16 mouse cellular contexts compared by ENCODE assay signal in genomic region chr1:185823956-185824355, GRCm38 (mm10).
DNase-seq lines count a peak whose midpoint lies in the region; ATAC-seq and TF ChIP-seq lines count a peak whose summit lies in the region.
"Had no signal": no experiment of that assay in that cellular context is flagged by ENCODE, and none has a peak within 500 bp of the region (broad histone marks: within the 10 kb centered on the region; RNA-seq: fewer than 3 reads in every experiment).

No protein-coding gene starts in this region.

- H3K27me3 ChIP-seq in liver, embryonic 12.5 days (replicated peaks), result no peaks in the 10 kb centered on the region
- 0 out of 2 replicates have a peak, but pooled peaks cover 6% of the 10 kb centered on the region for H3K27me3 ChIP-seq in kidney, embryonic 15.5 days
- H3K27me3 ChIP-seq in lung, postnatal 0 days (replicated peaks; ENCODE audit: insufficient read depth, low read length), result no peaks in the 10 kb centered on the region
- H3K27me3 ChIP-seq: embryonic facial prominence, embryonic 12.5 days; megakaryocyte, embryonic 14.5 days; neural tube, embryonic 15.5 days had no signal

- H3K4me2 ChIP-seq in liver, embryonic 12.5 days, result no peak overlapping the region
- no peak overlapping the region for H3K4me2 ChIP-seq in kidney, embryonic 15.5 days
- H3K4me2 ChIP-seq in lung, postnatal 0 days (replicated peaks; ENCODE audit: low read depth, low read length), result no peak overlapping the region
- H3K4me2 ChIP-seq: embryonic facial prominence, embryonic 12.5 days; limb, embryonic 13.5 days; neural tube, embryonic 15.5 days had no signal

- no peak overlapping the region for H3K9ac ChIP-seq in liver, embryonic 12.5 days
- no peak overlapping the region for H3K9ac ChIP-seq in kidney, embryonic 15.5 days
- no peak overlapping the region for H3K9ac ChIP-seq in lung, postnatal 0 days (replicated peaks; ENCODE audit: low read depth)
- H3K9ac ChIP-seq: embryonic facial prominence, embryonic 12.5 days; limb, embryonic 13.5 days; neural tube, embryonic 15.5 days had no signal

- no peaks in the 10 kb centered on the region for H3K4me1 ChIP-seq in liver, embryonic 12.5 days
- H3K4me1 ChIP-seq in kidney, embryonic 15.5 days, result peaks cover 9% of the 10 kb centered on the region
- H3K4me1 ChIP-seq in lung, postnatal 0 days (ENCODE audit: insufficient read depth, low read depth, low read length), result no peaks in the 10 kb centered on the region; the same call in 1 of the 2 replicates
- H3K4me1 ChIP-seq: megakaryocyte, embryonic 14.5 days; neural tube, embryonic 15.5 days had no signal

- peak; percentile 44; the same call in 1 of the 2 replicates for ATAC-seq in liver, embryonic 12.5 days
- peak; percentile 64 for ATAC-seq in kidney, embryonic 15.5 days (replicated peaks; ENCODE audit: low FRiP score)
- no peak for ATAC-seq in lung, postnatal 0 days

- no peak overlapping the region for H3K4me3 ChIP-seq in liver, embryonic 12.5 days
- H3K4me3 ChIP-seq in kidney, embryonic 15.5 days (replicated peaks), result no peak overlapping the region
- H3K4me3 ChIP-seq in lung, postnatal 0 days (ENCODE audit: low read depth, low read length), result no peak overlapping the region
- H3K4me3 ChIP-seq: embryonic facial prominence, embryonic 12.5 days; forebrain, embryonic 10.5 days; heart, embryonic 10.5 days; limb, embryonic 13.5 days; megakaryocyte, embryonic 14.5 days; neural tube, embryonic 15.5 days had no signal

- TF ChIP-seq CTCF in lung, postnatal 0 days (IDR thresholded peaks at IDR 0.05), result no peak

- TF ChIP-seq EP300 in lung, postnatal 0 days (IDR thresholded peaks at IDR 0.05), result no peak

- DNase-seq in cerebellum, postnatal 14 days, result peak; percentile 24 to 25
- no peak for DNase-seq in cerebellum, adult 11-12 months
- DNase-seq in liver, result no peak
- DNase-seq in skeletal muscle tissue, adult 2 months (ENCODE audit: low read depth, low spot score), result peak; percentile 30
- no peak for DNase-seq in lung, postnatal 0 days (ENCODE audit: low spot score)
- no peak for DNase-seq in testis, postnatal 10 days (ENCODE audit: low spot score)
- DNase-seq: cerebellum, adult 9-10 months; heart, postnatal 36 days had no signal

- H3K9me3 ChIP-seq in liver, embryonic 12.5 days (replicated peaks), result no peaks in the 10 kb centered on the region
- H3K9me3 ChIP-seq in kidney, embryonic 15.5 days (replicated peaks), result no peaks in the 10 kb centered on the region
- no peaks in the 10 kb centered on the region for H3K9me3 ChIP-seq in lung, postnatal 0 days (ENCODE audit: low read length)
- H3K9me3 ChIP-seq: embryonic facial prominence, embryonic 12.5 days; forebrain, embryonic 10.5 days; heart, embryonic 10.5 days; limb, embryonic 13.5 days; neural tube, embryonic 15.5 days had no signal

- no peaks in the 10 kb centered on the region for H3K36me3 ChIP-seq in liver, embryonic 12.5 days
- no peaks in the 10 kb centered on the region for H3K36me3 ChIP-seq in kidney, embryonic 15.5 days
- H3K36me3 ChIP-seq in lung, postnatal 0 days (ENCODE audit: insufficient read depth, low read length), result no peaks in the 10 kb centered on the region
- H3K36me3 ChIP-seq: embryonic facial prominence, embryonic 12.5 days; forebrain, embryonic 10.5 days; heart, embryonic 10.5 days; limb, embryonic 13.5 days; neural tube, embryonic 15.5 days had no signal

- 54% methylated on average over 5 of the region's 5 CpGs for WGBS in liver, embryonic 12.5 days (ENCODE audit: insufficient replicate concordance)
- 28% methylated on average over 5 of the region's 5 CpGs for WGBS in kidney, embryonic 15.5 days
- WGBS in lung, postnatal 0 days, result 32% methylated on average over 5 of the region's 5 CpGs

- H3K27ac ChIP-seq in liver, embryonic 12.5 days, result no peak overlapping the region
- H3K27ac ChIP-seq in kidney, embryonic 15.5 days, result no peak overlapping the region
- H3K27ac ChIP-seq in lung, postnatal 0 days (ENCODE audit: low read length), result no peak overlapping the region
- H3K27ac ChIP-seq: embryonic facial prominence, embryonic 12.5 days; forebrain, embryonic 10.5 days; heart, embryonic 10.5 days; limb, embryonic 13.5 days; neural tube, embryonic 15.5 days had no signal

Comparison
In these comparisons a context has a peak if more than half of its experiments do, and no peak if none do; other contexts are left out.
1. DNase-seq: peak in cerebellum, postnatal 14 days (2 of 2) and skeletal muscle tissue, adult 2 months (single experiment); none in cerebellum, adult 11-12 months (single experiment), liver (single experiment), lung, postnatal 0 days (single experiment) and testis, postnatal 10 days (single experiment).